Mouse (Mus musculus): ENCODE measurements around the gene Bola1.

Gene Bola1

DNA sequence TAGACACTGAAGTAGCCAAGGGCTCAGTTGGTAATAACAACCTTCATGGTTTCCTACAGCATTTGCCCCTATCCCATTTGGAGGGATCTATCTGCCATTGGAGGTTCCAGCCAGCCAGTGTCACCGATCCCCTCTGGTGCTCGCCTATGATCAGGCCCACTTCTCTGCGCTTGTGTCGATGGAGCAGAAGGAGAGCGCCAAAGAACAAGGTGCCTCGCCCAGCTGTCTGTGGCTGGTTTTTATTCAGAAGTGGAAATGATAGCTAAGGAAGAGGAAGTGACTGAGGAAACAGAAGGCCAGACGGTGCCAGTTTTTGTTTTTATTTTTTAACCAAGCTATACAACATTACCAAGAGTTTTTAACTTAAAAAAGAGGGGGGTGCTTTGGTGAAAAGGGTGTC is 67.7 kb downstream of the Bola1 start:
- DNase-seq (ENCODE audit: low read depth, low spot score), result no peak

DNA sequence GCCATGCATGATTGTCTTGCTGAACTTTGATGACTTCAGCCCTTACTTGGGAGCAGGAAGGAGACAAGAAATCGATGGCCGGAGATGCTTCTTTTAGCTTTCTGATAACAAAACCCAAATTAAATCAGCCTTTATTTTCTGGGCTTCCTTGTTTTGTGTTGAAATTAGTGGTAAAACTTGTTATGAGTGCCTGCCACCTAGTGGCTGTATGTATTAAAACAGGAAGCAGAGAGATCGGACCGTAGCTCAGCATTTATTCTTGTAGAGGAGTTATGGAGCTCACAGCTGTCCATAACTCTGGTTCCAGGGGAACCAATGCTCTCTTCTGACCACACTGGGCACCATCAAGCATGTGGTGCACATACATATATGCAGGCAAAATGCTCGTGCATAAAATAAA is 71.6 kb downstream of the Bola1 start:
- DNase-seq (ENCODE audit: low read depth, low spot score), result no peak

Data from brain, embryonic 18.5 days (tissue).